Mouse (Mus musculus): ENCODE results near the gene Nphs2. TPM values are rescaled to one million over a fixed set of nuclear protein-coding genes. Genes with fewer than 3 reads are reported as not detected.

Nphs2 gene
- polyA plus RNA-seq, 1 experiment from 2014 or later = not detected

Other genes starting within 250 kb of the Nphs2 start
- 0.10 and 0.17 TPM in 2 replicates for gene Fam163a, start 105.7 kb upstream of the Nphs2 start, polyA plus RNA-seq (2016; fragmentation: Nextera tagmentation; extraction: Ambion mirVana)
- gene Tdrd5, start 7.1 kb upstream of the Nphs2 start, polyA plus RNA-seq (2016; fragmentation: Nextera tagmentation; extraction: Ambion mirVana) = 0.10 and 0.30 TPM in 2 replicates
- 762 and 857 TPM in 2 replicates for gene Gm2000, start 55.3 kb downstream of the Nphs2 start, polyA plus RNA-seq (2016; fragmentation: Nextera tagmentation; extraction: Ambion mirVana)
- 0.23 TPM in 1 of 2 replicates, not detected in the other for gene Axdnd1, start 110.4 kb downstream of the Nphs2 start, polyA plus RNA-seq (2016; fragmentation: Nextera tagmentation; extraction: Ambion mirVana)
- gene Soat1, start 163.6 kb downstream of the Nphs2 start, polyA plus RNA-seq (2016; fragmentation: Nextera tagmentation; extraction: Ambion mirVana) = 19.5 and 24.3 TPM in 2 replicates
- 0.18 and 0.29 TPM in 2 replicates for gene Gm10031, start 213.3 kb downstream of the Nphs2 start, polyA plus RNA-seq (2016; fragmentation: Nextera tagmentation; extraction: Ambion mirVana)
- gene Abl2, start 248.1 kb downstream of the Nphs2 start, polyA plus RNA-seq (2016; fragmentation: Nextera tagmentation; extraction: Ambion mirVana) = 2.4 and 2.5 TPM in 2 replicates